Mouse (Mus musculus) kidney, adult 2 months (tissue): Measurements from ENCODE around the gene Eef2k.

Experiments
- CTCF ChIP-seq: fragments of 200-500 bp; conservative IDR thresholded peaks from 2 replicates; pipeline ENCODE4 v1.5.1; 2011; ENCODE audit warnings: low read depth, mild to moderate bottlenecking, control low read depth, low read length, moderate library complexity, mixed read lengths; ENCODE audit not compliant: insufficient read depth, insufficient read length
- POLR2A ChIP-seq: fragments of 200-500 bp; IDR thresholded peaks from one replicate; pipeline ENCODE4 v1.6.1; 2011; ENCODE audit warnings: low read depth, low read length, control low read depth

DNA sequence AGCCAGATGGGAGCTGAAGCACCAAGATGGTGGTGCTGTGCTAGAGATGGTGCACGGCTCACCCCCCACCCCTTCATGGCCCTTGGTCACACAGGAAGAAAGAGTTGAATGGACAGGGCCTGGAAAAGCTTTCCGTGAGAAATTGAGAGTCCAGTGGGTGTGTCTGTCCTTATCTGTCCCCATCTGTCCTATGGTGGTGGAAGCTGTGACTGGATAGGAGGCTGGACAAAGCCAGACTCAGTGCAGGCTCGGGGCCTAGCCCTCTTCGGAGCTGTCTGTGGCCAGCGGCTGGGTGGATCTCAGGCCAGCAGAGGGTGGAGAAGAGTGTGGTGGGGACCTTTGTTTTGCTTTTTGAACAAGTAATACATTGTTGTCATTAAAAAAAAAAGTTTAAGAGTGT, 50.5 kb downstream of the Eef2k start:
- TF ChIP-seq CTCF, result no peak
- no peak for TF ChIP-seq POLR2A
